Mouse (Mus musculus) CH12F3 (cell line): Measurements from ENCODE around the gene Antxr2.

Source experiments
- in situ Hi-C: fragments of 300-500 bp; cut with MboI; formaldehyde crosslinking; loops from 2 replicates; pipeline ENCODE4 v1.14.3; 2020; ENCODE audit warnings: low sequenced_read_pairs

Gene Antxr2

DNA sequence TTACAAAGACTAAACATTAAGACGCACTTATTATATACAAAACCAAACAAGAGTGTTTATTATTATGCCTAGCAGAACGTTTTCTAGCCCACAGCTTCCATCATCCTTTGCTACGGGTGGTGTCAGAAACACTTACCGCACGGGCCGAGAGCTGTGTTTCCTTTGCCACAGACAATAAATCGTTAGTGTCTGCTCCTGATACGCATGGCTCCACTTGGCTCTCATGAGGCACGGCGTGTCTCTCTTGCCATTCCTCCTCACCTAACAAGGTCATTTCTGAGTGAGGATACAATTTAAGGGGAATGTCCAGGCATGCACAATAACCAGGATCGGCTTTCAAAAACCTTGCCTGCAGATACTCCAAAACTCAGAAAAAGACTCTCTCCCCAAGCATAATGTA, 113.2 kb downstream of the Antxr2 start:
- in situ Hi-C loops, result no loop called here

DNA sequence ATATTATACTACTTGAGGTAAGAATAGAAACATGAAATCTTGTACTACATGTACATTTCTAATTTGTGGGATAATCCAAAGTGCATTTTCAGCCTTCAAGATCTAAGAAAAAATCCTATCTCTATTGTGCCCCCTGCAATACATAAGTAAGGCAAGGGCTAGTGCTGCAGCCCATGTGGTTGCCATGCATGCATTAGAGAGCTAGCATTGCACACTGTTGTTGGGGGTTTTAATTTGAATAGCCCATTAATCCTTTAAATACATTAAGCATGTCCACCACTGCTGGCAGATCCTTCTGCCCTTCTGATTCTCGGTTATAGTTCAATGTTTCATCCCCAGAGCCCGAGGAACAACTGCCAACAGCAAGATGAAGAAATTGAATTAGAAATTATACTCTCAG, 116.0 kb downstream of the Antxr2 start:
- in situ Hi-C loops, result no loop called here

DNA sequence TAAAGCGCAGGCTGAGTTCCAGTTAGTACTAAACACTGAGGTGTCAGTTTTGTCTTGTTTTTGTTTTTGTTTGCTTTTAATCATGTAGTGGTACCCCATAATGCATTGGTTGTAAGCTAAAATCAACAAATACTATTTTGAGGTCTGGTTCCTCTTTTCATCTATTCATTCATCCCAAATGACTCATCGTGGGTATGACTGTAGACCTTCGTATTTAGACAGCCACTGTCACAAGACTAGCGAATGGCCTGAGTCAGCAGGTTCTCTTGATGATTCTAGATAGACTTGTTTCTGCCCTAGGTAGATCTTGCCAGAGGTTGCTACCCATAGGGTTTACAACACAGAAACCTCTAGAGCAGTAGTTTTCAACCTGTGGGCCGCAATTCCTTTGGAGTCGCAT, 116.9 kb downstream of the Antxr2 start:
- in situ Hi-C loops, result no loop called here

DNA sequence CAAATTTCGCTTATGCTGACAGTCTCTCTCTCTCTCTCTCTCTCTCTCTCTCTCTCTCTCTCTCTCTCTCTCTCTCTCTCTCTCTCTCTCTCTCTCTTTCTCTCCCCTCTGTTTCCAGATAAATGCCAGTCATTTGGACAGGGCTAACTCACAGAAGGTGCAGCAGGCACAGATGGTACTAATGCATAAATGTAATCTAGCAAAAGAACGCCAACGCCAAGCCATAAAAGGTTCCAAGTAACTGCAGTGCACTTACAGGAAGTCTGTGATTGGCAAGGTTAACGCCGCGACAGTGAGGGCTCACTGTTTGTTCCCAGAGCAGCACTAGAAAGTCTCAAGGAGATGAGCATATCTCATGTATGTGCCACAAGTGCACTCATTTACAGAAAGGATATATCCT, 123.4 kb downstream of the Antxr2 start:
- in situ Hi-C loops, result no loop called here

DNA sequence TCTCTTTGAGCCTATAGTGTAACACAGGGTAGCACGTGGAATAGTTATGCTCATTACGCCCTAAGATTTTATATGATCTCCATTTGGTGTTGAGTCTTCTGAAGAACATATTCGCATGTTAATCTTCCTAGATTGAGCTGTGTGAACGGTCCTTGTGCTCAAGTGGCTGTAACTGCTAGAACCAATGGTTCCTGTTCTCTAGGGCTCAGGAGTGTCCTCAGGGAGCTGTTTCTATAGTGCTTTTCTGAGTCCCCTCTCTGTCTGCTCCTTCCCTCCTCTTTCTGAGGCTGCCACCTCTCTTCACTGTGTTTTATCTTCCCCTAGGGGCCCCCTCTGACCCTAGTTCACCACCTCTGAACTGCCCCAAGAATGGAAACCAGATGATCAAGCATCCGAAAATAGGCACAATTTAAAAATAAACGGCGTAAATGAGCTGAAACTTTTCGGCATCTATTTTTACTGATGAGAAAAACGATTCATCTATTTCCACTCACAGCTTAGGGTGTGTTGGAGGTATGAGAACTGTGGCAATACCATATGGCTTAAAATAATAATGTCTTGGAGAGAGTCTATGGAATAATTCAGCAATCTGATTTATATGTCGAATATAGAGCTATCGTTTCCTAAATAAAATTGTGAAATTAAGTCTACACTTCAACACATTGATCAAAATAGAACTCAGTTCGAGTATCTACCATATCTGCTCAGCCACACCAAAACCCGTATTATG, 124.1 kb downstream of the Antxr2 start:
- in situ Hi-C loops, result no loop called here

DNA sequence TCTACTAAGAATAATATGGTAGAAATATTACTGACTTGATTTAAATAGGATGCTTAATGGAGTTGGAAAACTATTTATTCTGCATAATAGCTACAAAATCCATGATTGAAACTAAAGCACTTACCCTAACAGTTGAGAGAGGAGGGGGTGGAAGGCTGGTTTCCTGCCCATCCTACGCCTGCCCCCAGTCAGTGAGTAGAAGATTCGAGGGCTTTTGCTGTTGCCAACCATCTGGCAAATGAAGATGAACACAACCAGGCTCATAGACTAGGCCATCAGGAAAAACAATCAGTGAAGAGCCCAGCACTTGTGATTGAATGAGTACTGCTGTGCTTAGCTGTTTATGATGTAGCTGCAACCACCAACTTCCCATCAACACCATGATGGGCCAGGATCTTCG, 125.0 kb downstream of the Antxr2 start:
- in situ Hi-C loops, result no loop called here

DNA sequence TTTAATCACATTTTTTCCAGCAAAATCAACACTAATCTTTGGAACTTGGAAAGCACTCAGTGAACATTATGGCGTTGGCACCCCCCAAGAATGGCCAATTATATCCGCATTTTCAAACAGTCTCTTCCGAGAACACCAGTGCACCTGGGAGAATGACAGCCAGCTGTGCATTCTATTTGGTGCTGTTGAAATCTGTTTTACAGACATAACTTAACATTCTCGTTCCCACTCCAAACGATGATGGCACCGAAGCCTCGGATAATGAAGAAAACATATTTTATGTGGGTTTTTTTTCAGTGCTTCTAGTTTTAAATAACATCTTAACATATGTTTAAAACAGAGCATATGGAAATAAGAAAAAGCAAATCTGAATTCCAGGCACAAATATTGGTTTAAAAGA, 129.7 kb downstream of the Antxr2 start:
- in situ Hi-C loops, result no loop called here

DNA sequence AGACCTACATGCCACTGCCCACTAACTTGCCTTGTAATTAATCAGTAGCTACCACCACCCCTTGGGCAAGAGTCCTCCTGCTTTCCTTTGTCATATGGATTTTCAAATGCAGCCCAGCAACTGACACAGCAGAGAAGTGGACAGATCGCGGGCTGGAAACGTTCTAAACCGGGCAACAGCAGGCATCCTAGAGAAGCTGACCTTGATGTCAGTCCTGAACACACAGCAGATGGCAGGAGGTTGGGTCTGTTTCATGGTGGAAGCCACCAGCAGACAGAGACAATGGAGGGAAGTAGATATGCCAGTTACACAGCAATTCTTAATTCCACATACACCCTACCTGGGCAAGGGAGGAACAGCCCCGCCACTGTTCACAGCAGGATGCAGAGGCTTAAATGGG, 131.5 kb downstream of the Antxr2 start:
- in situ Hi-C loops, result no loop called here

DNA sequence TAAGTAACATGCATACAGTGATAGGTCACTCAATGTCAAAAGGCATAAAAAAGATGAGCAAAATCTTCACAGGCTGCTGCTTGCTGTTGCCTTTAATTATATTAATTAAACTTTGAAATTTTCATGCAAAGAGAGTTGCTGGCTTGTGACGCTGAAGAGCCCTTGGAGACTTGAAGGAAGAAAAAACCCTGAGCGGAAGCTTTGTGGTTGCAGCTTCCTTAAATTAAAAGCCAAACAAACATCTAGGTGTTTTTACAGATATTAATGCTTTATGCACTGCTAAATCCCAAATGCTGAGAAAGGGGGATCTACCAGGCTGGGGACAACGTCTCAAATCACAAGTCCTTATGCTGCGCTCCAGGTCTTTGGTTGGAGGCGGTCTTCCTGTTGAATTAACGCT, 145.4 kb downstream of the Antxr2 start:
- in situ Hi-C loops, result no loop called here

DNA sequence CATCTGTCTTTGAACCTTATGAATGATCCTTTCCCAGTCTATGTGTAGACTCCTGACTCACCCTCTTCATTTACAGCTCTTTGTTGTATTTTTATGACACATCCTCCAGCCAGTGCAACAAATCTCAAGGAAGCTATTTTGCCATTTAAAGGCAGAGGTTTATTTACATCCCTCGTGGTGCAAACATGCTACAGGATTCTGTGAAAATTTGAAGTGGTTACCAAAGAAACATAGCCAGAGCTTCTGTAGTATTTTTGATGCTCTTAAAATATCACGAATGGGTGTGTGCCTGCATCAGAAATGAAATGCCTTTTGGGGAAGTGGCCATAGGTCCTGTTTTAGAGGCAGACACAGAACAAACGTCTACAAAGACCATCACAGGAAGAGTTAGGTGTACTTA, 146.7 kb downstream of the Antxr2 start:
- in situ Hi-C loops, result no loop called here

DNA sequence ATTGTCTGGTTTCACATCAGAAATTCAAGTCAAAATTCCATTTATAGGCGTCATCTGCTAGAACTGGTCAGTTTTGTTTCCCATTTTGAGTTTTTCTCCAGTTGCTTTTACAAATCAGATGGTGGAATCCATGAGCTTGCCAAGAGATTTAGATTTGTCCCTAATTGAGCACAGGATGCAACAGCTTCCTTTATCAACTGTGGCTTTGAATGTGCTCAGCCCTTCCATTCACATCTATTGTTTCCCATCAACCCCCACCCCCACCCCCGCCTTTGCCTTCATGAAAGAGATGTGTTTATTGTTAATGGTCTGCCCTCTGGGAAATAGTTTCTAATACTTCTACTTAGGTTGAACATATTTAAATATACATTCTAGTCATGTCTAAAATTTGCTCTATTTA, 149.4 kb downstream of the Antxr2 start:
- in situ Hi-C loops, result no loop called here

DNA sequence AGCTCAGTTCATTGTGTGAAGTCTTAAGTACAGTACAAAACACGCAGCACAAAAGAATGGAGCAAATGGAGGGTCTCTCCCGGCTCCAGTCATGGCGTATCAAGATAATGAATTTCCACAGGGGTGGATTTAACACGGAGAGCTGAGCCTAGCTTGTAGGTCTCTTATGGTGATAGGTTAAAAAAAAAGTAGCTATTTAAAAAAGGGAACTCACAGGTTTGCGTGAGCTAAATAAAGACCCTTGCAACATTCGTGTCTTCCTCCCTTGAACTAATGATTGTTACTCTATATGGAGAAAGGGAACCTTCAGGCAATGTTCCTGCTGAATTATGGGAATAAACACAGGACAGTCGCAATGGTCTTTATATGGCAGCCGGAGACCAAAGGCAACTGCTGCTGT, 150.7 kb downstream of the Antxr2 start:
- in situ Hi-C loops, result no loop called here

DNA sequence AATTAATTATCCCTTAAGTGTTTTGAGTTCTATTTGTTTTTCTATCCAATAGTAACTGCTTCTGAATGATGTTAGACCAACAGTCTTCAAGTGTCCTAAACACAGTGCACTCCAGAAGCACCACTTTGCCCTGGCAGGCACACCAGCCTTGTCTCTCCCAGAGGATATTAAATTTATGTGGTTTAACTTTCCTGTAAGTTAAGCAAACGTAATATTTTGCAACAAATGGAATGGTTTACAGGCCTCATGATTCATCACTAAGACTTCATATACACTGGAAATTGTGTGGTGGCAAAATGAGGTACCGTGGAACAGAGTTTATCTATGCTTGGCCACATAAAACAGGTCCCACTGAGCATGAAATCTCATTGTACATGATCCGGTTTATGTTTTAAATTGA, 152.0 kb downstream of the Antxr2 start:
- in situ Hi-C loops, result no loop called here

DNA sequence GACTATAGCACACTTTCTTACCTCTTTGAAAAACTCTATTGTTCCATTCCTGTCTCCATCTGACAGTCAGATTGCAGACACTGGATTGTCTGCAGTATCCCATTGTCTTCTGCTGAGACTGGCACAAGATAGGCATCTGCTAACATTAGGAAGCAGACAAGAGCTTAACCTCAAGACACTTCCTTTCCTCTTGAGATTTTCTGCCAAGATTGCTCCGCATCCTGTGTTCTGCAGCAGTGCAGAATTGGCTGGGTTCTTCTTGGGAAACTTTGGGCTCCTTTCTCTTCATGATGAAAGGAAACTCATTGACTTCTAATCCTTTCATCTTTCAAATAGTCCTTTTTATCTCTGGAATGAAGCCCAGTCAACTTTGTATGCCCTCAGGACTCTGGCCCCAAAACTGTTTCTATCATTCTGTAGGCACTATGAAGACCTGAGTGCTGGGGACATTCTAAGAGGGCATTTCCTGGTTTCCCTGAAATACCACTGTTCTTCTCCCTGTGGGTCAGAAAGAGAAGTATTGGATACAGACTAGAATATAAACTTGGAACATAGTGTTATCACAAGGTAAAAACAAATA, 152.5 kb downstream of the Antxr2 start:
- in situ Hi-C loops, result no loop called here

DNA sequence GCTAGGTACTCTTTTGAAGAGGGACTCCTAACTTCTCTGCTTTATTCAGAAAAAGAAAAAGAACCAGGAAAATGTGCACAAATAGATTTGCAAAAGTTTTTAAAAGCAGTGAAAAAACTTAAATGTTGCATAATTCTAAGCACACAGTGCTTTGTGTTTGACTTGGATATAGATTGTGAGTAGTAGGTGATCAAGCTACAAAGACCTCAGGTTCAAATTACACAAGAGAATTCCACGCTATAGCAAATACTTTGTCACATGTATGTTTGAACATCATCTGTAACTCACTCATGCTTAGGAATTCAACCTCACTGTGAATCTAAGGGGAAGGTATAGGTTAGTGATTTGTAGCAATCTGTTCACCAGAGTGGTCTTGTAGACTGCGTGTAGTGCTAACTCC, 153.9 kb downstream of the Antxr2 start:
- in situ Hi-C loops, result no loop called here

DNA sequence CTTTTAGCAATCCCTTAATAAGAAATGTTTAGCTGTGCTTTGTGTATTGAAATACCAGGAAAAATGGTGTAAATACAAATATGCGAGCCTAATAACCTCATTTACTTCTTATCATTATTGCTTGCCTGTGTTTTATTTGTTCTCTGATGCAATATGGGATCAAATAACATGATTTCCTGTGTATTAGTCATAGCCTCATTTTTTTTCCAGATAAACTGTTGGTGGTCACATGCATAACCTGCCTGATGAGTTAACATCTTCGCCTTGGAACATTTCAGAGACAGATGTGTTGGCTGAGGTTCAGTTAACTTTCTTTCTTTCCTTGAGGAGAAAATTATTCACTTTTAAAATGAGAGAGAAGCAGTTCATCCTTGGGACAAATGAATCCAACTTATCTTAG, 162.9 kb downstream of the Antxr2 start:
- in situ Hi-C loops, result no loop called here

DNA sequence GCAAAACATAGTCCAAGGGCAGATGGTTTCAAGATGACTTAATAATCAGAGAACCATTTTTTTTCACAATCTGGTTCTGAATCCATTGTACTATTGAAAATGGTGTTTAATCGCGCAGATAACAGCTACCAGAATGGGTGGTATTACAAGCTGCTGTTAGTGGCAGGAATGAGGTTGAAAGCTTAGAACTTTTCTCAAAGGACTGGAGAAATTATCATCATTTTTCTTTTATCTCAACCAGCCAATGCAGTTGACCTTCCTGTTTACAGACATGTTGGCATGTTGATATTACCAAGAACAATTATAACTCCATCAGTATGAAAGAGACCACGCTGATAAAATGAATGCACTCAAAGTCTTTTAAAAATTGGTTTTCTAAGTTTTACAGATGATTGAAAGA, 163.9 kb downstream of the Antxr2 start:
- in situ Hi-C loops, result no loop called here

DNA sequence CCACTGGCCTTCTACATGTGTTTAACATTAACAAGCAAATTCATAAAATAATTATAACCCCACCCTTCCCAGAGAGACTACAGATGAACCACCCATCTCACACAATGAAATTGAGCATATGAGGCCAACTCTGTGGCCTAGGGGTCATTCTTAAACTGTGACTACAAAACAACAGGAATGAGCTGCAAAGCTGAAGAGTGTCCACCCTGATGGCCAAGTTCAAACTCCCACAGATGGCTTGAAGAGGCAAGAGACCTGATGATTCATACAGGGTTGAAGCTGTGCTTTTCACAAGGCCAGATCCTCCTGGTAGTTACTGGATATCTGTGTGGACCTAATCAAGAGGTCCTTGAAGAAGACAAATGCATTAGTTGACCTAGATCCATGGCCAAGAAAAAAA, 173.7 kb downstream of the Antxr2 start:
- in situ Hi-C loops, result no loop called here

DNA sequence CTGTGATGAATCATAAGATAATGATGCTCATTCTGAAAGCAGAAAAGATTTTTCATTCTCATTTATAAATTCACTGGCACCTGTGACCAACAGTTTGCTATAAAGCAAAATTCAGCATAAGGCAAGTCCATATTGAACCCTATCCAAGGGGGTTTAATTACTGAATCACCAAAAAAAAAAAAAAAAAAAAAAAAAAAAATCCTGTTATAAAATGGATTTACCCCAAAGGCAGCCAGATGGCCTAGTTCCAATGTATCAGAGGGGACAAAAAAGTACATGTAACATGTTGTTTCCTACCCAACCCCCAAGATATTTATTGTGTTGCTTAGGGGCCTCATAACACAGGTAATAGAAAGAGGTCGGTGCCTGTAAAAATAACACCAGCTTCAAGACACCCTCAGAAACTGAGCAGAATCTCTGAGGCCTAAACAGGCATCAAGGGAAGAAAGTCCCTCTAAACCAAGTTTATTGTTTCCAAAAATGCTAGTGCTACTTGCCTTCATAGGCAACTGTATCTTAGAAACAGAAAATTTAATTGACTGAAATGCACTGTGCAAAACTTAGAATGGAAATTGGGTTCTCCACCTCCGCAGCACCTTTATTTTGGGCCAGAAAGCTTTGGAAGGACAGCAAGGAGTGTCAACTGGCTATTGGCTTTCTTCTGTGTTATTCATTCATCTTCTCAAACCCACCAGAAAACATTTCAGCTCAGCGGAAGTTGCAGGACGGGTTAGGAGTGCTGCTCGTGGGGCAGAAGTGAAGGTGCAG, 178.7 kb downstream of the Antxr2 start:
- in situ Hi-C loops, result no loop called here

DNA sequence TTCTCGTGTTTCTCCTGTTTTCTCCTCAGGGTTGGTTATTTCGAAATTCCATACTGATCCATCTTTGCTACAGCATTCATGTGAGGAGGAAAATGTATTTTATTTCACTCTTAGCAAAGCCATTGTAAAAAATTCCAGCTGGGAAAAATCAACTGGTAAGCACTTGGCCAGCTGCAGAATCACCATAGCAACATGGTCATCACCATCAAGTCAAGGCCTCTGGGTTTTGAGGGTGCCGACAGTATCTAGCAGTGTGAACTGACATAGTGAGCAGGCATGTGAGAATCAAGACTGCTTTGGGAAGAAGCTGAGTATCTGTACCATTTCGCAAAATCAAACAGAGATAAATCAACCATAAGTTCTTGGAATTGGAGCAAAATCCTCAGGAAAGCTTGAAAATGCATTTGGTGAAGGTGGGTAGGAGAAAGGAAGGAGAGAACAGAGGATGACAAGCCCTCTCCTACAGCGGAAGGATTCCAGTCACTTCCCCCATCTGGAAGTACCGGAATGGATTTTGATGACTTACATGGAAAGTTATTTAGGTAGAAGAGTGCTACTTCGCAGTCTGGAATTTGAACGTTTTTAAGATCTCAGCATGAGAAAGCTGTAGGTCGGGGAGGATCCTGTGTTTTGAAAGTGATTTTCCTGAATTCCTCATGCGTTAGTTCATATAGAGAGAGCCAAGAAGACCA, 183.5 kb downstream of the Antxr2 start:
- in situ Hi-C loops, result no loop called here

DNA sequence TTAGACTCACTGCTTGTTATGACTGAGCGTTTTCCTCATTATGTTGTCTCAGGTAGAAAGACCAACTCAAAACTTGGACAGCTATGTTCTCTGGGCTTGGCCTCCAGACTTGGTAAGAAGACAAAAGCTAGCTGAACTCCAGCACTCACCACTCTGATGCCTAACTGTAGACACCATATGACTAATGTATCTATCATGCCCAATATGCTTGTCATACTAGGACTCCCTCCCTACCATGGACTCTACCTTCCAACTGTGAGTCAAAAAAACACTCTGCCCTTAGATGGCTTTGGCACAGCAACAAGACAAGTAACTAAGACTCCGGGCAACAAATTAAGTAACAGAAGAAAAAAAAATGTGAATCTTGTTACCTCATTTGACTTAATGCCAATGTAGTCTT, 184.3 kb downstream of the Antxr2 start:
- in situ Hi-C loops, result no loop called here

DNA sequence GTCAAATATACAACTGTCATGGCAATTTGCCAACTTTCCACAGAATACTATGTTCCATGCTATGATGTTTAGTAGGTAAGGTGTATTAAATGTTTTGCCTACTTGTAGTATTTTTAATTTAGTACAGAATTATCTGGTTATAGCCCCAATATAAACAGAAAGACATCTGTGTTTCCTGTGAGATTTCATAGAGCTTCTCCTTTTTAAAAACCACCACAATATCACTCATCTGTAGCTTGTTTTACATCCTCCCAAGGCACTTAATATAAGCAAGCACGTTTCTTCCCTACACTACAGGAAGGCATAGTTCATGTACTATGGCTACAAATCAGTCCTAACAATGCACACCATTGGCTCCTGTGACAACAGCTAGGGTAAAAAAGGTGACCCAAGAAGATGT, 188.8 kb downstream of the Antxr2 start:
- in situ Hi-C loops, result no loop called here
